Mouse (Mus musculus): ENCODE measurements around the gene Ppp2r2c. TPM values are rescaled to one million over a fixed set of nuclear protein-coding genes. Genes with fewer than 3 reads are reported as not detected.

Gene Ppp2r2c
- total and polyA plus RNA-seq, 2 experiments from 2014 or later: 96.1 to 177 TPM

GRCm38 (mm10) chr5:36911759-36912352 lies 43.5 kb downstream of the Ppp2r2c start:
- DNase-seq (no peak), ATAC-seq (no peak)
- Histone ChIP-seq H3K4me1 (ENCODE audit: insufficient read depth) (0 out of 2 replicates have a peak, but pooled peaks cover 6% of the 10 kb centered on the region), H3K9me3 (ENCODE audit: low read length) (no peaks in the 10 kb centered on the region), H3K27ac (ENCODE audit: low read depth, low read length) (no peak overlapping the region), H3K4me3 (ENCODE audit: low read depth, low read length) (no peak overlapping the region), H3K9ac (no peak overlapping the region), H3K27me3 (ENCODE audit: insufficient read depth, low read length) (no peaks in the 10 kb centered on the region), H3K4me2 (ENCODE audit: low read depth) (no peak overlapping the region), H3K36me3 (ENCODE audit: insufficient read depth) (no peaks in the 10 kb centered on the region)
- 77% methylated on average over 11 of the region's 11 CpGs for WGBS
- no peak for TF ChIP-seq CTCF (IDR thresholded peaks at IDR 0.05; ENCODE audit: low read depth)

- TF ChIP-seq CTCF (IDR thresholded peaks at IDR 0.05; ENCODE audit: low read depth): no peak
- no peaks in the 10 kb centered on the region for H3K27me3 ChIP-seq (ENCODE audit: insufficient read depth, low read length)
- DNase-seq (no peak), ATAC-seq (no peak)
- no peak overlapping the region for H3K27ac ChIP-seq (ENCODE audit: low read depth, low read length)
- H3K4me2 ChIP-seq (ENCODE audit: low read depth): no peak overlapping the region
- no peaks in the 10 kb centered on the region for H3K9me3 ChIP-seq (ENCODE audit: low read length)
- no peak overlapping the region for H3K4me3 ChIP-seq (ENCODE audit: low read depth, low read length)
- H3K9ac ChIP-seq: no peak overlapping the region
- H3K4me1 ChIP-seq (ENCODE audit: insufficient read depth): 0 out of 2 replicates have a peak, but pooled peaks cover 6% of the 10 kb centered on the region
- 51% methylated on average over 14 of the region's 14 CpGs for WGBS
- no peaks in the 10 kb centered on the region for H3K36me3 ChIP-seq (ENCODE audit: insufficient read depth)
Measured at GRCm38 (mm10) chr5:36912602-36913310, 44.4 kb downstream of the Ppp2r2c start.

- no peak overlapping the region for H3K4me2 ChIP-seq (ENCODE audit: low read depth)
- DNase-seq: no peak
- H3K4me3 ChIP-seq (ENCODE audit: low read depth, low read length): no peak overlapping the region
- WGBS: 81% methylated on average over 3 of the region's 3 CpGs
- TF ChIP-seq CTCF (IDR thresholded peaks at IDR 0.05; ENCODE audit: low read depth): no peak
- no peak overlapping the region for H3K9ac ChIP-seq
- no peaks in the 10 kb centered on the region for H3K9me3 ChIP-seq (ENCODE audit: low read length)
- H3K27ac ChIP-seq (ENCODE audit: low read depth, low read length): no peak overlapping the region
- no peak for ATAC-seq
- no peaks in the 10 kb centered on the region for H3K27me3 ChIP-seq (ENCODE audit: insufficient read depth, low read length)
- H3K36me3 ChIP-seq (ENCODE audit: insufficient read depth): no peaks in the 10 kb centered on the region
- H3K4me1 ChIP-seq (ENCODE audit: insufficient read depth): 0 out of 2 replicates have a peak, but pooled peaks cover 6% of the 10 kb centered on the region
Measured at GRCm38 (mm10) chr5:36915256-36915655, 46.9 kb downstream of the Ppp2r2c start.

GRCm38 (mm10) chr5:36916581-36916980 lies 48.3 kb downstream of the Ppp2r2c start:
- no peak overlapping the region for H3K27ac ChIP-seq (ENCODE audit: low read depth, low read length)
- H3K4me1 ChIP-seq (ENCODE audit: insufficient read depth): no peaks in the 10 kb centered on the region
- no peak for TF ChIP-seq CTCF (IDR thresholded peaks at IDR 0.05; ENCODE audit: low read depth)
- 89% methylated on average over 4 of the region's 4 CpGs for WGBS
- ATAC-seq (no peak), DNase-seq (no peak)
- no peaks in the 10 kb centered on the region for H3K9me3 ChIP-seq (ENCODE audit: low read length)
- no peak overlapping the region for H3K4me2 ChIP-seq (ENCODE audit: low read depth)
- H3K27me3 ChIP-seq (ENCODE audit: insufficient read depth, low read length): no peaks in the 10 kb centered on the region
- no peaks in the 10 kb centered on the region for H3K36me3 ChIP-seq (ENCODE audit: insufficient read depth)
- no peak overlapping the region for H3K4me3 ChIP-seq (ENCODE audit: low read depth, low read length)
- H3K9ac ChIP-seq: no peak overlapping the region

GRCm38 (mm10) chr5:36917245-36917644 lies 48.9 kb downstream of the Ppp2r2c start:
- TF ChIP-seq CTCF (IDR thresholded peaks at IDR 0.05; ENCODE audit: low read depth): no peak
- 82% methylated on average over 4 of the region's 4 CpGs for WGBS

GRCm38 (mm10) chr5:36918016-36918415 lies 49.7 kb downstream of the Ppp2r2c start:
- no peak for ATAC-seq
- Histone ChIP-seq H3K27me3 (ENCODE audit: insufficient read depth, low read length) (no peaks in the 10 kb centered on the region), H3K4me1 (ENCODE audit: insufficient read depth) (peaks cover 4% of the 10 kb centered on the region; the same call in 1 of the 2 replicates), H3K27ac (ENCODE audit: low read depth, low read length) (no peak overlapping the region), H3K9ac (no peak overlapping the region), H3K36me3 (ENCODE audit: insufficient read depth) (no peaks in the 10 kb centered on the region), H3K4me2 (ENCODE audit: low read depth) (no peak overlapping the region), H3K9me3 (ENCODE audit: low read length) (no peaks in the 10 kb centered on the region), H3K4me3 (ENCODE audit: low read depth, low read length) (no peak overlapping the region)
- TF ChIP-seq CTCF (IDR thresholded peaks at IDR 0.05; ENCODE audit: low read depth): no peak
- WGBS: 76% methylated on average over 7 of the region's 7 CpGs
- no peak for DNase-seq

More at GRCm38 (mm10) chr5:36917245-36917644, 48.9 kb downstream of the Ppp2r2c start:
- H3K9ac ChIP-seq: no peak overlapping the region
- no peaks in the 10 kb centered on the region for H3K9me3 ChIP-seq (ENCODE audit: low read length)
- H3K27ac ChIP-seq (ENCODE audit: low read depth, low read length): no peak overlapping the region
- H3K4me2 ChIP-seq (ENCODE audit: low read depth): no peak overlapping the region
- ATAC-seq (no peak), DNase-seq (no peak)
- H3K36me3 ChIP-seq (ENCODE audit: insufficient read depth): no peaks in the 10 kb centered on the region
- no peaks in the 10 kb centered on the region for H3K4me1 ChIP-seq (ENCODE audit: insufficient read depth)
- no peaks in the 10 kb centered on the region for H3K27me3 ChIP-seq (ENCODE audit: insufficient read depth, low read length)
- no peak overlapping the region for H3K4me3 ChIP-seq (ENCODE audit: low read depth, low read length)

GRCm38 (mm10) chr5:36920072-36920471 lies 51.8 kb downstream of the Ppp2r2c start:
- peak; percentile 67 for TF ChIP-seq CTCF (IDR thresholded peaks at IDR 0.05; ENCODE audit: low read depth)

More at GRCm38 (mm10) chr5:36920072-36920471, 51.8 kb downstream of the Ppp2r2c start:
- H3K4me3 ChIP-seq (ENCODE audit: low read depth, low read length): no peak overlapping the region
- no peaks in the 10 kb centered on the region for H3K27me3 ChIP-seq (ENCODE audit: insufficient read depth, low read length)
- H3K9ac ChIP-seq: no peak overlapping the region
- no peak for ATAC-seq
- no peaks in the 10 kb centered on the region for H3K9me3 ChIP-seq (ENCODE audit: low read length)
- H3K27ac ChIP-seq (ENCODE audit: low read depth, low read length): no peak overlapping the region
- peak; percentile 37 for DNase-seq
- H3K36me3 ChIP-seq (ENCODE audit: insufficient read depth): no peaks in the 10 kb centered on the region
- 37% methylated on average over 1 of the region's 1 CpGs for WGBS
- no peak overlapping the region for H3K4me2 ChIP-seq (ENCODE audit: low read depth)
- peaks cover 20% of the 10 kb centered on the region for H3K4me1 ChIP-seq (ENCODE audit: insufficient read depth)
